7 mouse cellular contexts compared by ENCODE assay signal in genomic region chr1:62796038-62796647, GRCm38 (mm10).
DNase-seq lines count a peak whose midpoint lies in the region; ATAC-seq lines count a peak whose summit lies in the region.

No protein-coding gene starts in this region.

- peak; percentile 57 for ATAC-seq in kidney, embryonic 16.5 days (ENCODE audit: low FRiP score, low TSS enrichment)
- no peak for ATAC-seq in embryonic facial prominence, embryonic 11.5 days (replicated peaks; ENCODE audit: insufficient number of reproducible peaks, low FRiP score, low TSS enrichment, low read depth)
- 0 out of 2 replicates have a peak, but pooled peaks have one; percentile 29 for ATAC-seq in hindbrain, embryonic 11.5 days (ENCODE audit: low FRiP score)
- ATAC-seq in lung, embryonic 16.5 days (ENCODE audit: low read depth) = peak; percentile 86
- ATAC-seq in frontal cortex, adult (ENCODE audit: low TSS enrichment) = no peak

- no peak overlapping the region for H3K27ac ChIP-seq in kidney, embryonic 16.5 days (ENCODE audit: low read length)
- H3K27ac ChIP-seq in embryonic facial prominence, embryonic 11.5 days (replicated peaks; ENCODE audit: low read depth, low read length) = no peak overlapping the region
- H3K27ac ChIP-seq in hindbrain, embryonic 11.5 days (ENCODE audit: low read depth, low read length) = no peak overlapping the region
- H3K27ac ChIP-seq in lung, embryonic 16.5 days (ENCODE audit: low read length) = peak overlapping the region; percentile 72

- H3K4me1 ChIP-seq in kidney, embryonic 16.5 days (ENCODE audit: insufficient read depth, low read length) = 0 out of 2 replicates have a peak, but pooled peaks cover 17% of the 10 kb centered on the region
- no peaks in the 10 kb centered on the region for H3K4me1 ChIP-seq in embryonic facial prominence, embryonic 11.5 days (ENCODE audit: control insufficient read depth, insufficient read depth, low read length)
- H3K4me1 ChIP-seq in hindbrain, embryonic 11.5 days (replicated peaks; ENCODE audit: control insufficient read depth, insufficient read depth, low read length) = 0 out of 2 replicates have a peak, but pooled peaks cover 2% of the 10 kb centered on the region
- H3K4me1 ChIP-seq in lung, embryonic 16.5 days (replicated peaks; ENCODE audit: control insufficient read depth, insufficient read depth, low read length) = peaks cover 21% of the 10 kb centered on the region

- no peaks in the 10 kb centered on the region for H3K9me3 ChIP-seq in kidney, embryonic 16.5 days (ENCODE audit: low read length)
- H3K9me3 ChIP-seq in embryonic facial prominence, embryonic 11.5 days (replicated peaks; ENCODE audit: control insufficient read depth, low read length) = no peaks in the 10 kb centered on the region
- no peaks in the 10 kb centered on the region for H3K9me3 ChIP-seq in hindbrain, embryonic 11.5 days (ENCODE audit: control insufficient read depth, low read length)
- no peaks in the 10 kb centered on the region for H3K9me3 ChIP-seq in lung, embryonic 16.5 days (ENCODE audit: control insufficient read depth, low read length)

- no peaks in the 10 kb centered on the region for H3K36me3 ChIP-seq in kidney, embryonic 16.5 days (ENCODE audit: insufficient read depth, low read length)
- H3K36me3 ChIP-seq in embryonic facial prominence, embryonic 11.5 days (replicated peaks; ENCODE audit: control insufficient read depth, insufficient read depth, low read depth, low read length) = no peaks in the 10 kb centered on the region; the same call in 1 of the 2 replicates
- H3K36me3 ChIP-seq in hindbrain, embryonic 11.5 days (ENCODE audit: control insufficient read depth, insufficient read depth, low read length) = no peaks in the 10 kb centered on the region
- no peaks in the 10 kb centered on the region for H3K36me3 ChIP-seq in lung, embryonic 16.5 days (ENCODE audit: control insufficient read depth, insufficient read depth, low read length)

- H3K4me2 ChIP-seq in kidney, embryonic 16.5 days (replicated peaks; ENCODE audit: low read depth, low read length) = peak overlapping the region; percentile 60
- peak overlapping the region; percentile 21; the same call in 1 of the 2 replicates for H3K4me2 ChIP-seq in embryonic facial prominence, embryonic 11.5 days (ENCODE audit: low read depth, low read length)
- peak overlapping the region; percentile 54 for H3K4me2 ChIP-seq in hindbrain, embryonic 11.5 days (replicated peaks; ENCODE audit: low read depth, low read length)
- H3K4me2 ChIP-seq in lung, embryonic 16.5 days (ENCODE audit: low read depth, low read length) = peak overlapping the region; percentile 61

- no peaks in the 10 kb centered on the region for H3K27me3 ChIP-seq in kidney, embryonic 16.5 days (ENCODE audit: insufficient read depth, low read length)
- H3K27me3 ChIP-seq in embryonic facial prominence, embryonic 11.5 days (ENCODE audit: control insufficient read depth, insufficient read depth, low read length) = no peaks in the 10 kb centered on the region
- H3K27me3 ChIP-seq in hindbrain, embryonic 11.5 days (ENCODE audit: control insufficient read depth, insufficient read depth, low read length) = no peaks in the 10 kb centered on the region
- no peaks in the 10 kb centered on the region for H3K27me3 ChIP-seq in lung, embryonic 16.5 days (ENCODE audit: control insufficient read depth, insufficient read depth, low read depth, low read length)

- DNase-seq in kidney, adult 18-20 months = no peak
- no peak for DNase-seq in embryonic facial prominence, embryonic 11.5 days (ENCODE audit: low spot score)
- DNase-seq in hindbrain, embryonic 11.5 days (ENCODE audit: low spot score) = no peak
- DNase-seq in yolk sac, embryonic 10.5 days (ENCODE audit: low spot score) = no peak

- 58% methylated on average over 9 of the region's 9 CpGs for WGBS in kidney, embryonic 16.5 days
- WGBS in embryonic facial prominence, embryonic 11.5 days = 55% methylated on average over 9 of the region's 9 CpGs
- WGBS in hindbrain, embryonic 11.5 days = 55% methylated on average over 9 of the region's 9 CpGs
- WGBS in lung, embryonic 16.5 days = 33% methylated on average over 9 of the region's 9 CpGs

- peak overlapping the region; percentile 49 for H3K9ac ChIP-seq in kidney, embryonic 16.5 days (replicated peaks; ENCODE audit: low read length)
- no peak overlapping the region for H3K9ac ChIP-seq in embryonic facial prominence, embryonic 11.5 days (replicated peaks; ENCODE audit: low read length)
- peak overlapping the region; percentile 54 for H3K9ac ChIP-seq in hindbrain, embryonic 11.5 days (ENCODE audit: low read depth, low read length)
- H3K9ac ChIP-seq in lung, embryonic 16.5 days (ENCODE audit: low read length) = peak overlapping the region; percentile 51

- H3K4me3 ChIP-seq in kidney, embryonic 16.5 days (ENCODE audit: low read length) = peak overlapping the region; percentile 39
- no peak overlapping the region for H3K4me3 ChIP-seq in embryonic facial prominence, embryonic 11.5 days (ENCODE audit: low read depth, low read length)
- H3K4me3 ChIP-seq in hindbrain, embryonic 11.5 days (ENCODE audit: low read depth, low read length) = peak overlapping the region; percentile 25; the same call in 1 of the 2 replicates
- peak overlapping the region; percentile 34 for H3K4me3 ChIP-seq in lung, embryonic 16.5 days (ENCODE audit: low read length)

Comparison
In these comparisons a context has a peak if more than half of its experiments do, and no peak if none do; other contexts are left out.
1. ATAC-seq: peak in kidney, embryonic 16.5 days (single experiment), hindbrain, embryonic 11.5 days (single experiment) and lung, embryonic 16.5 days (single experiment); none in embryonic facial prominence, embryonic 11.5 days (single experiment) and frontal cortex, adult (single experiment).
2. Peak in every context shown above with its lines, with median percentiles within 50 percentile points of each other: H3K4me2 ChIP-seq.